Mouse (Mus musculus): ENCODE measurements around the gene Dock3. TPM values are rescaled to one million over a fixed set of nuclear protein-coding genes. Genes with fewer than 3 reads are reported as not detected.

Gene Dock3
- polyA plus RNA-seq, 1 experiment = 188 TPM

DNA sequence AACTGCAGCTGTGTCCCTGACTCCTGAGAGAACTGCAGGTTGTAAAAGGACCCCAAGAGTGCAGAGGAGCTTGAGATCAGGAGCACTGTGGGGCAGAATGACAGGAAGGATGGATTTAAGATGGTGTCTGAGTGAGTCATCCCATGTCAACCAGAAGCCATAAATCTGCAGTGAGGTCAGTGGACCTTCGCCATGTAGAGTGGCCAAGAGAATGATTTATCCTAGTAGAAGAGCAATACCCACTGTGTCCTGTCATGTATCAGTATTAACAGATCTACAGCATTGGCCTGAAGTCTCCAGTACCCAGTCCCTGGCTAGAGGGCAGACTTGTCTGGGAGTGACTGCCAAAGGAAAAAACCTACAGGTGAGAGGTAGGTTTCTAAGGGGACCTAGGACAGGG is 332.8 kb downstream of the Dock3 start:
- Histone ChIP-seq H3K27ac (ENCODE audit: insufficient read depth, low read length) (no peak overlapping the region), H3K4me3 (ENCODE audit: insufficient read depth, low read length) (no peak overlapping the region), H3K4me1 (ENCODE audit: control insufficient read depth, insufficient read depth, low read length) (peaks cover 1% of the 10 kb centered on the region; the same call in 1 of the 2 replicates)
- TF ChIP-seq CTCF (IDR thresholded peaks at IDR 0.05; ENCODE audit: extremely low read depth, insufficient read depth, low read length) = no peak
- no peak for TF ChIP-seq POLR2A (IDR thresholded peaks at IDR 0.05; ENCODE audit: extremely low read depth, insufficient read depth, low read length)

DNA sequence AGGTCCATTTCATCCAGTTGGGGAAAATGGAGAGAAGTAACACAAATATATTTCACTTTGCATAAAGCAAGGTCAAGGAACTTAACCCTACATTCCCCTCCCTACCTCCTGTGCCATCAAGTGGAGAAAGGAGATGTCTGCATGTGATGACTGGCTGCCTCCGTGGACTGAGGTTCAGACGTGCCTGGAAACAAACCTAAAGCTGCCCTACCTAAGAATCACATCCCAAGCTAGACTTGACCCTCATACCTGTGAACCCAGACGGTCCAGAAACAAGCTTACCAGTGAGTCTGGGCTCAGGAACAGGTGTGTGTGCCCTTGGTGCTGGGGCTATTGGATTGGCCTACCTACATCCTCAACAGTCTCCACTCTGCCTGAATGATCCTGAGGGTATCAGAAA is 338.4 kb downstream of the Dock3 start:
- Histone ChIP-seq H3K4me3 (ENCODE audit: insufficient read depth, low read length) (no peak overlapping the region), H3K27ac (ENCODE audit: insufficient read depth, low read length) (no peak overlapping the region), H3K4me1 (ENCODE audit: control insufficient read depth, insufficient read depth, low read length) (peaks cover 9% of the 10 kb centered on the region; the same call in 1 of the 2 replicates)
- TF ChIP-seq POLR2A (IDR thresholded peaks at IDR 0.05; ENCODE audit: extremely low read depth, insufficient read depth, low read length) = no peak
- no peak for TF ChIP-seq CTCF (IDR thresholded peaks at IDR 0.05; ENCODE audit: extremely low read depth, insufficient read depth, low read length)

DNA sequence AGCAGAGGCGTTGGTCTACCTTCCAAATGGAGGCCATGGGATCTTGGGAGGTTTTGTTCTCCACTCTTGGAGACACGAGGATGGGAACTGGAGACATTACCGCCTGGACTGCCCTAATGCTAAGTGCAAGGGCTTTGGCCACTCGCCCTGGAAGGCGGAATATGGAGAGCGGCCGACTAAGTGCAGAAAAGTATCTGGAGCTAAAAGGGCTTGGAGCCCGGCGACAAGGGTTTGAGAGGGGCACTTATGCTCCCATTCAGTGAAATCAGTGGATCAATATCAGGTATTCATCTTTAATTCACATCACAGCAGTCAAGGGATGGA is 339.2 kb downstream of the Dock3 start:
- Histone ChIP-seq H3K4me3 (ENCODE audit: insufficient read depth, low read length) (peak overlapping the region; percentile 55), H3K27ac (ENCODE audit: insufficient read depth, low read length) (peak overlapping the region; percentile 49; the same call in 1 of the 2 replicates), H3K4me1 (ENCODE audit: control insufficient read depth, insufficient read depth, low read length) (peaks cover 9% of the 10 kb centered on the region; the same call in 1 of the 2 replicates)
- TF ChIP-seq CTCF (IDR thresholded peaks at IDR 0.05; ENCODE audit: extremely low read depth, insufficient read depth, low read length) (no peak), POLR2A (IDR thresholded peaks at IDR 0.05; ENCODE audit: extremely low read depth, insufficient read depth, low read length) (no peak)

DNA sequence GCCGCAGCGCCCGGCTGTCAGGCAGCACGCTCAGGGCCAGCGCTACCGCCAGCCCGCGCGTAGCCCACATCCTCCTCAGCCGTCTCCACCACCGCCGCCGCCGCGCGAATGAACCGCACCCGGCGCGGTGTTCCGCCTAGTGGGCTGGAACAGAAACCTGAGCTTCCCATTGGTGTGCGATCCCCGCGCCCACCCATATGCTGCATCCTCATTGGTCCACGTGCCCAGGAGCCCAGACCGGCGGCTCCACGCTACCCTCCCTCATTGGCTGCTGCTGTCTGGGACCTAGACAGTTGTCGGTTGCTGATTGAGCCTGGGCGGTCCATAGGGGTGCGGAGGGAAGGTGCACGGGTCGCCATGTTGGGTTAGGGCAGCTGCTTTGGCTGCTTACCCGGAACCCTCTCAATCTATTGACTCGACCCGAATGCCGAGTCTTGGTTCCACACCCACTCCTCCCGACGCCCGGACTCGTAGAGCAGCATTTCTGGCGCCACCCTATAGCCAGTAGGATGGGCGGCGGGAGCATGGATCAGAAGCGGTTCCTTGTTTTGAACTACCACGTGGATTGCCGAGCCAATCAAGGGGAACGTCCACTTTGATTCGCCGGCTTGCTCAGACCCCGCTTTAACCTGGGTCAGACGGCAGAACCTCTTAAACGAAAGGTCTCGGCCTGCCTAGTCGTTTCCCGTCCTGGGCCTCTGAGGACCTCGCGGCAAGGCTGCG is 339.7 kb downstream of the Dock3 start, which contains the start of gene Manf:
Gene Manf, minus strand, starts transcription at position 151 of the 723 bp plus-strand sequence.
- H3K27ac ChIP-seq (ENCODE audit: insufficient read depth, low read length) = peak within 1 kb of the TSS; percentile 49; the same call in 1 of the 2 replicates
- peak within 1 kb of the TSS; percentile 55 for H3K4me3 ChIP-seq (ENCODE audit: insufficient read depth, low read length)
- H3K4me1 ChIP-seq (ENCODE audit: control insufficient read depth, insufficient read depth, low read length) = peaks cover 9% of the 10 kb centered on the region; the same call in 1 of the 2 replicates
- TF ChIP-seq CTCF (IDR thresholded peaks at IDR 0.05; ENCODE audit: extremely low read depth, insufficient read depth, low read length) = no peak
- TF ChIP-seq POLR2A (IDR thresholded peaks at IDR 0.05; ENCODE audit: extremely low read depth, insufficient read depth, low read length) = peak; percentile 96

DNA sequence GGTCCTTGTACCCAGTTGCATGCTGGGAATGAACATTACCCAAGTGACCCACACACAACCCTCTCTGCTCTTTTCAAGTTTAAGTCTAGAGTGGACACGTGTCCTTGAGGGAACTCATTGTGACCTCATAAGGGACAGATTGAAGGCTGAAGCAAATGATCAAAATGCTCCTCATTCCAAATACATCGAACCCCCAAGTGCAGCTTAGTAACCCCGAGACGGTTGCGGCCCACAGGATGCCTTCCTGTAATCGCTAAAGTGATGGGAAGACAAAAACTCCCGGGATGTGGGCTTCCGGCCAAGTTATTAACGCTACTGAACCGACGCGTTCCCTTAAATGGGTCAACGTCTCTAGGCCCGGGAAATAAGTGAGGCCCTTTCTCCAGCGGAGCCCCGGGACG is 340.4 kb downstream of the Dock3 start:
- Histone ChIP-seq H3K27ac (ENCODE audit: insufficient read depth, low read length) (no peak overlapping the region), H3K4me3 (ENCODE audit: insufficient read depth, low read length) (peak overlapping the region; percentile 55), H3K4me1 (ENCODE audit: control insufficient read depth, insufficient read depth, low read length) (peaks cover 9% of the 10 kb centered on the region; the same call in 1 of the 2 replicates)
- TF ChIP-seq POLR2A (IDR thresholded peaks at IDR 0.05; ENCODE audit: extremely low read depth, insufficient read depth, low read length) (no peak), CTCF (IDR thresholded peaks at IDR 0.05; ENCODE audit: extremely low read depth, insufficient read depth, low read length) (no peak)

DNA sequence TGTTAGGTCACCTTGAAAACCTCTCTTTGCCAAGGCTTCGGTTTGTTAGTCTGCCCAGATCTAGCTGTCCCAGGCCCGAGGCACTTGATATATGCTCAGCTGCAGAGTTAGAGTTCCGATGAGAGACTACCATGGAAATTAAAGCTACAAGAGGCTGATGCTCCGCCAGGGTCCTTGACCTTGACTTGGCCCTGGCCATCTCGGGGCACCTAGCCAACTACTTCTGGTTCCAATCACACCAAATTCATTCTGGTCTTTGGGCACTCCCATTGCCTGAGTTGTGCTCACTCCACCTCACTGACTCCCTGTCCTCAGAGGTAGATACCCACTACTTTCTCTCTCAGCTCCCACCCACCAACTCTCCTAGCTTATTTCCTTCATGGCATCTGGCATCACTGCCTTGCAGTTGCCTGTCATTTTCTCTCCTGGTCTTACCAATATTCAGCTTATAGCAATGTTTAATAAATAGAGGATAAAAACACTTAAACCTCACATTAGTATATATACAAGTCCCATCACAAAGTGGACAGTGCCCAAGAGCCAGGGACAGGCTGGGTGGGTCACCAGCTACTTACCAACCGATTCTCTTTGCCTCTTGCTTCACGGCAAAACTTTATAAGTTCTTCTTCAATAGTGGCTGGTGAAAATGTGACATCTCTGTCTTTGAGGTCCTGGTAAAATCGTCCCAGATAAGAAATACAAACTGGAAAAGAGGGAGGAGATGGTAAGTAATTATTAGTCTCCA is 341.0 kb downstream of the Dock3 start:
- TF ChIP-seq CTCF (IDR thresholded peaks at IDR 0.05; ENCODE audit: extremely low read depth, insufficient read depth, low read length) (no peak), POLR2A (IDR thresholded peaks at IDR 0.05; ENCODE audit: extremely low read depth, insufficient read depth, low read length) (no peak)
- H3K4me3 ChIP-seq (ENCODE audit: insufficient read depth, low read length) = peak overlapping the region; percentile 55; the same call in 1 of the 2 replicates
- no peak overlapping the region for H3K27ac ChIP-seq (ENCODE audit: insufficient read depth, low read length)
- H3K4me1 ChIP-seq (ENCODE audit: control insufficient read depth, insufficient read depth, low read length) = peaks cover 9% of the 10 kb centered on the region; the same call in 1 of the 2 replicates

DNA sequence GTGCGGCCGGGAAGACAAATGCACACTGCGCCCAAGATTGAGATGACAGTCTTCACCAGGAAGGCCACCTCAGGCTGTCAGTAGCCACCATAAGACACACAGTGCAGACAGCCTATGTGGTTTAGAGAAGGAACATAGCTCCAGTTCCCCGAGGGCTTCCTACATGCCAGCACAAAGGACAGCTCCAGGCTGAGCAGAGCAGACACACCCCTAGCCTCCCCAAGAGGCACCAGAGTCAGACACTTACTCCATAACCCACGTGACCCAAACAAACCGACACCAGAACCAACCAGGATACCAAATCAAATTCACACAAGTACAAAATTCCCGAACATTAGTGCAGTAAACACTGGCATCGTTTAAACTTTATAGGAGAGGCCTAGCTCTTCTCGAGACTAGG is 342.4 kb downstream of the Dock3 start:
- peaks cover 9% of the 10 kb centered on the region; the same call in 1 of the 2 replicates for H3K4me1 ChIP-seq (ENCODE audit: control insufficient read depth, insufficient read depth, low read length)
- no peak for TF ChIP-seq CTCF (IDR thresholded peaks at IDR 0.05; ENCODE audit: extremely low read depth, insufficient read depth, low read length)
- no peak for TF ChIP-seq POLR2A (IDR thresholded peaks at IDR 0.05; ENCODE audit: extremely low read depth, insufficient read depth, low read length)

DNA sequence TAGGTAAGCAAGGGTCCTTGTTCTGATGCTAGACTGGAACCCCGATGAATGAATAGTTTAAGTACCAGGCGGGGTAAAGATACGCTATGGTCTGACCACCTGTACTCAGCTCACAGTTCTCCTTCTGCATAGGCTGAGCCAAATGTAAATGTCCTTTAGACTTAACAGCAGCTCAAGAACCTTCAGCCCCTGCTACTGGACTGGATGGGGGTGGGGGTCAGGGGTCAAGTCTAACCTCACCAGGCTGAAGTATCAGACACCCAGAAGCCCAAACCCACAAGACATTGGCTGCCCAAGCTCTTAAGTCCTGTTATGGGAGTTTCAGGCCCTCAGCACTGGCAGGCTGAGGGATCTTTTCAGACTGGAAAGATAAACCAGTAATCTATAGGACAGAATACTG is 343.4 kb downstream of the Dock3 start:
- TF ChIP-seq POLR2A (IDR thresholded peaks at IDR 0.05; ENCODE audit: extremely low read depth, insufficient read depth, low read length) = no peak
- TF ChIP-seq CTCF (IDR thresholded peaks at IDR 0.05; ENCODE audit: extremely low read depth, insufficient read depth, low read length) = no peak
- H3K4me1 ChIP-seq (ENCODE audit: control insufficient read depth, insufficient read depth, low read length) = peaks cover 9% of the 10 kb centered on the region; the same call in 1 of the 2 replicates
- no peak overlapping the region for H3K27ac ChIP-seq (ENCODE audit: insufficient read depth, low read length)
- no peak overlapping the region for H3K4me3 ChIP-seq (ENCODE audit: insufficient read depth, low read length)

More for the DNA sequence above, 342.4 kb downstream of the Dock3 start:
- no peak overlapping the region for H3K4me3 ChIP-seq (ENCODE audit: insufficient read depth, low read length)
- no peak overlapping the region for H3K27ac ChIP-seq (ENCODE audit: insufficient read depth, low read length)

DNA sequence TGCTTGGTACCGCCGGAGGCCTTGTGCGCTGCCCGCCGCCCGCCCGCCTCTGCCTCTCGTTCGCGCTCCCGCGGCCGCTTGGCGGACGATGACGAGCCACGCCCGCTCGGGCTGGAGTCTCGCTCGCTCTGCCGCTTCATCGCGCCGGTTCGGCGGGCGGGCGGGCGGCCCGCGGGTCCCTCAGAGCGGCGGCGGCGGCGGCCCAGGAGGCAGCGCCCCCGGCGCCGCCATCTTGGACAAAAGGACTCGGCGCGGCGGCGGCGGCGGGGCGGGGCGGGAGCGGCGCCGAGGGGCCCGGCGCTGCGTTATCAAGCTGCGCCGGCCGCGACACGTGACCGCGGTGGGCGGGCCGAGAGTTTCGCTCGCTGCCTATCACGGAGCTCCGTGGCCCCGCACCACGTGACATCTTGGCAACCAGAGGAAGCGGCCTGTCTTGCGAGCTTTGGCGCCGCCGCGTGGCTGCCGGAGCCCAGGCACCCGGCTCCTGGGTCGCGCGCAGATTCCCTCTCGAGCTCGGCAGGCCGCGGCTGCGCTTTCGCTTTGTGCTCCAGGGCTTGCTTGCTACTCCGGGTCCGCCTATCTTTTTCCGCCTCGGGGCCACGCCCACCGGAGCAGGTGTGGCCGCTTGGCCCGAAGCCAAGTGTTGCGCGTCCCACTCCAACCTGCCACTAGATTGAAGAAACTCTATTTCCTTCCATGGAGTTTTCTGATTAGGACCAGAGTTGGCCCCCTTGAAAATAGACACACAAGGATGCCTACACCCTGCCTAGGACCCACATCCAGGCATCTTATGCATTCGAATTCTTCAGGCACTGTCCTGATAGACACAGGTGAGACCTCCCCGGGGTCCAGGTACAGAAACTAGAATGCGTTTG is 344.6 kb downstream of the Dock3 start, which contains the start of gene Rbm15b:
Gene Rbm15b, minus strand, starts transcription at position 601 of the 875 bp plus-strand sequence.
- TF ChIP-seq CTCF (IDR thresholded peaks at IDR 0.05; ENCODE audit: extremely low read depth, insufficient read depth, low read length) = peak; percentile 56
- peak; percentile 36; the same call in 1 of the 2 replicates for TF ChIP-seq POLR2A (IDR thresholded peaks at IDR 0.05; ENCODE audit: extremely low read depth, insufficient read depth, low read length)
- peak within 1 kb of the TSS; percentile 48 for H3K4me3 ChIP-seq (ENCODE audit: insufficient read depth, low read length)
- H3K4me1 ChIP-seq (ENCODE audit: control insufficient read depth, insufficient read depth, low read length) = peaks cover 10% of the 10 kb centered on the region; the same call in 1 of the 2 replicates
- 0 out of 2 replicates have a peak within 1 kb of the TSS, but pooled peaks have one; percentile 32 for H3K27ac ChIP-seq (ENCODE audit: insufficient read depth, low read length)
